Mouse (Mus musculus) spleen, embryonic (tissue): ENCODE measurements at regions not wholly inside any gene's neighbourhood (a gene's known extent, or its start where the extent isn't known, plus 50 kb on each side); places are given as distances from the start of the nearest gene placed in this dataset.

Source experiments
- CTCF ChIA-PET: fragments of 350-600 bp; sonication (Branson Sonifier 250); formaldehyde crosslinking; loops from one replicate; lab custom pipeline; 2022; lab: Charles Lee

GRCm38 (mm10) chr5:97527555-97527954 is 70.7 kb upstream of the Gk2 start:
- CTCF ChIA-PET = no interaction called here
